Mouse (Mus musculus): ENCODE measurements around the gene Rwdd3. TPM values are rescaled to one million over a fixed set of nuclear protein-coding genes. Genes with fewer than 3 reads are reported as not detected.

Rwdd3 gene
- 1.1 TPM in 2 replicates for polyA plus RNA-seq (2012; rRNA removed)

- peak; percentile 79 to 89 for DNase-seq (ENCODE audit: low read depth in 1 of 2, low spot score in 2 of 2)
- Histone ChIP-seq H3K4me1 (ENCODE audit: control insufficient read depth, insufficient read depth, insufficient read length) (no peaks in the 10 kb centered on the region), H3K4me3 (ENCODE audit: extremely low read depth, insufficient read depth, insufficient read length) (peak within 1 kb of the TSS; percentile 91), H3K27me3 (ENCODE audit: control insufficient read depth, insufficient read depth, low read length) (no peaks in the 10 kb centered on the region), H3K36me3 (ENCODE audit: control insufficient read depth, insufficient read depth, low read length) (no peaks in the 10 kb centered on the region), H3K27ac (ENCODE audit: insufficient read depth, low read length) (peak within 1 kb of the TSS; percentile 82)
- TF ChIP-seq CTCF (IDR thresholded peaks at IDR 0.05; ENCODE audit: extremely low read depth, insufficient read depth, insufficient read length, insufficient replicate concordance) (peak; percentile 77), POLR2A (IDR thresholded peaks at IDR 0.05; ENCODE audit: low read depth, low read length) (no peak; the same call in 1 of the 2 replicates)
- WGBS: under 1% methylated on average over 39 of the region's 40 CpGs
Observed at GRCm38 (mm10) chr3:121171243-121171871, at the start of gene Rwdd3. Gene Rwdd3, minus strand, starts transcription at chr3:121171695.

GRCm38 (mm10) chr3:121217011-121217410, 45.5 kb upstream of the Rwdd3 start:
- Histone ChIP-seq H3K4me1 (ENCODE audit: control insufficient read depth, insufficient read depth, insufficient read length) (no peaks in the 10 kb centered on the region; the same call in 1 of the 2 replicates), H3K27me3 (ENCODE audit: control insufficient read depth, insufficient read depth, low read length) (no peaks in the 10 kb centered on the region), H3K27ac (ENCODE audit: insufficient read depth, low read length) (no peak overlapping the region), H3K36me3 (ENCODE audit: control insufficient read depth, insufficient read depth, low read length) (no peaks in the 10 kb centered on the region), H3K4me3 (ENCODE audit: extremely low read depth, insufficient read depth, insufficient read length) (no peak overlapping the region)
- no peak for DNase-seq (ENCODE audit: low read depth in 1 of 2, low spot score in 2 of 2)
- 89% methylated on average over 6 of the region's 6 CpGs for WGBS
- TF ChIP-seq POLR2A (IDR thresholded peaks at IDR 0.05; ENCODE audit: low read depth, low read length): no peak
- TF ChIP-seq CTCF (IDR thresholded peaks at IDR 0.05; ENCODE audit: extremely low read depth, insufficient read depth, insufficient read length, insufficient replicate concordance): no peak

- H3K27ac ChIP-seq (ENCODE audit: insufficient read depth, low read length): no peak overlapping the region
- no peaks in the 10 kb centered on the region; the same call in 1 of the 2 replicates for H3K4me1 ChIP-seq (ENCODE audit: control insufficient read depth, insufficient read depth, insufficient read length)
- no peaks in the 10 kb centered on the region for H3K27me3 ChIP-seq (ENCODE audit: control insufficient read depth, insufficient read depth, low read length)
- TF ChIP-seq CTCF (IDR thresholded peaks at IDR 0.05; ENCODE audit: extremely low read depth, insufficient read depth, insufficient read length, insufficient replicate concordance): no peak
- TF ChIP-seq POLR2A (IDR thresholded peaks at IDR 0.05; ENCODE audit: low read depth, low read length): no peak
- no peak for DNase-seq (ENCODE audit: low read depth in 1 of 2, low spot score in 2 of 2)
- no peak overlapping the region for H3K4me3 ChIP-seq (ENCODE audit: extremely low read depth, insufficient read depth, insufficient read length)
- no peaks in the 10 kb centered on the region for H3K36me3 ChIP-seq (ENCODE audit: control insufficient read depth, insufficient read depth, low read length)
- WGBS: 59% methylated on average over 3 of the region's 3 CpGs
Observed at GRCm38 (mm10) chr3:121213501-121213900, 42.0 kb upstream of the Rwdd3 start.

GRCm38 (mm10) chr3:121212156-121212555, 40.7 kb upstream of the Rwdd3 start:
- H3K4me3 ChIP-seq (ENCODE audit: extremely low read depth, insufficient read depth, insufficient read length): no peak overlapping the region
- no peaks in the 10 kb centered on the region for H3K36me3 ChIP-seq (ENCODE audit: control insufficient read depth, insufficient read depth, low read length)
- DNase-seq (ENCODE audit: low read depth in 1 of 2, low spot score in 2 of 2): no peak
- H3K27me3 ChIP-seq (ENCODE audit: control insufficient read depth, insufficient read depth, low read length): no peaks in the 10 kb centered on the region
- WGBS: 65% methylated on average over 1 of the region's 1 CpGs
- H3K4me1 ChIP-seq (ENCODE audit: control insufficient read depth, insufficient read depth, insufficient read length): no peaks in the 10 kb centered on the region; the same call in 1 of the 2 replicates
- no peak overlapping the region for H3K27ac ChIP-seq (ENCODE audit: insufficient read depth, low read length)
- TF ChIP-seq POLR2A (IDR thresholded peaks at IDR 0.05; ENCODE audit: low read depth, low read length) (no peak), CTCF (IDR thresholded peaks at IDR 0.05; ENCODE audit: extremely low read depth, insufficient read depth, insufficient read length, insufficient replicate concordance) (no peak)

- Histone ChIP-seq H3K36me3 (ENCODE audit: control insufficient read depth, insufficient read depth, low read length) (no peaks in the 10 kb centered on the region), H3K27me3 (ENCODE audit: control insufficient read depth, insufficient read depth, low read length) (no peaks in the 10 kb centered on the region), H3K27ac (ENCODE audit: insufficient read depth, low read length) (no peak overlapping the region), H3K4me1 (ENCODE audit: control insufficient read depth, insufficient read depth, insufficient read length) (no peaks in the 10 kb centered on the region), H3K4me3 (ENCODE audit: extremely low read depth, insufficient read depth, insufficient read length) (no peak overlapping the region)
- TF ChIP-seq CTCF (IDR thresholded peaks at IDR 0.05; ENCODE audit: extremely low read depth, insufficient read depth, insufficient read length, insufficient replicate concordance): no peak
- DNase-seq (ENCODE audit: low read depth in 1 of 2, low spot score in 2 of 2): no peak
- 90% methylated on average over 5 of the region's 5 CpGs for WGBS
Observed at GRCm38 (mm10) chr3:121208994-121209393, 37.5 kb upstream of the Rwdd3 start.

GRCm38 (mm10) chr3:121206202-121206882, 34.8 kb upstream of the Rwdd3 start:
- Histone ChIP-seq H3K4me1 (ENCODE audit: control insufficient read depth, insufficient read depth, insufficient read length) (no peaks in the 10 kb centered on the region), H3K27ac (ENCODE audit: insufficient read depth, low read length) (no peak overlapping the region), H3K36me3 (ENCODE audit: control insufficient read depth, insufficient read depth, low read length) (no peaks in the 10 kb centered on the region), H3K27me3 (ENCODE audit: control insufficient read depth, insufficient read depth, low read length) (no peaks in the 10 kb centered on the region), H3K4me3 (ENCODE audit: extremely low read depth, insufficient read depth, insufficient read length) (no peak overlapping the region)
- TF ChIP-seq POLR2A (IDR thresholded peaks at IDR 0.05; ENCODE audit: low read depth, low read length) (no peak), CTCF (IDR thresholded peaks at IDR 0.05; ENCODE audit: extremely low read depth, insufficient read depth, insufficient read length, insufficient replicate concordance) (no peak)
- WGBS: 94% methylated on average over 19 of the region's 19 CpGs
- no peak for DNase-seq (ENCODE audit: low read depth in 1 of 2, low spot score in 2 of 2)

GRCm38 (mm10) chr3:121202638-121203037, 31.1 kb upstream of the Rwdd3 start:
- Histone ChIP-seq H3K27me3 (ENCODE audit: control insufficient read depth, insufficient read depth, low read length) (no peaks in the 10 kb centered on the region), H3K4me3 (ENCODE audit: extremely low read depth, insufficient read depth, insufficient read length) (no peak overlapping the region), H3K4me1 (ENCODE audit: control insufficient read depth, insufficient read depth, insufficient read length) (no peaks in the 10 kb centered on the region), H3K36me3 (ENCODE audit: control insufficient read depth, insufficient read depth, low read length) (no peaks in the 10 kb centered on the region), H3K27ac (ENCODE audit: insufficient read depth, low read length) (no peak overlapping the region)
- WGBS: 88% methylated on average over 2 of the region's 2 CpGs
- TF ChIP-seq CTCF (IDR thresholded peaks at IDR 0.05; ENCODE audit: extremely low read depth, insufficient read depth, insufficient read length, insufficient replicate concordance): no peak
- no peak for TF ChIP-seq POLR2A (IDR thresholded peaks at IDR 0.05; ENCODE audit: low read depth, low read length)
- no peak for DNase-seq (ENCODE audit: low read depth in 1 of 2, low spot score in 2 of 2)

Measured in spleen, adult 2 months (tissue).